Mouse (Mus musculus) intestine, embryonic 14.5 days (tissue): ENCODE measurements at regions not wholly inside any gene's neighbourhood (a gene's known extent, or its start where the extent isn't known, plus 50 kb on each side); places are given as distances from the start of the nearest gene placed in this dataset.

Source experiments
- ATAC-seq: fragments of 200-750 bp; cut with Nextera tagmentation; replicated peaks from 2 replicates; pipeline ENCODE4 v1.8.0; 2017; ENCODE audit warnings: low read depth, moderate number of reproducible peaks, moderate TSS enrichment, moderate library complexity; ENCODE audit not compliant: low FRiP score, low TSS enrichment
- DNase-seq: peaks from one replicate; pipeline ENCODE4 v3.0.0-alpha.2; 2018; ENCODE audit warnings: low spot score
- H3K27ac ChIP-seq: fragments of 300-500 bp; sonication (generic); 2 replicates; pipeline ENCODE4 v1.5.1; 2014; ENCODE audit warnings: low read depth, mild to moderate bottlenecking, control low read depth
- H3K27me3 ChIP-seq: fragments of 300-500 bp; sonication (generic); replicated peaks from 2 replicates; pipeline ENCODE4 v1.6.1; 2014; ENCODE audit warnings: low read length, control low read depth; ENCODE audit not compliant: control insufficient read depth, insufficient read depth
- H3K36me3 ChIP-seq: fragments of 300-500 bp; sonication (generic); 2 replicates; pipeline ENCODE4 v1.6.1; 2014; ENCODE audit warnings: low read length, control low read depth; ENCODE audit not compliant: control insufficient read depth, insufficient read depth
- H3K4me1 ChIP-seq: fragments of 300-500 bp; sonication (generic); replicated peaks from 2 replicates; pipeline ENCODE4 v1.6.1; 2014; ENCODE audit warnings: low read length, control low read depth, mixed read lengths; ENCODE audit not compliant: control insufficient read depth, insufficient read depth
- H3K4me2 ChIP-seq: fragments of 300-500 bp; sonication (generic); 2 replicates; pipeline ENCODE4 v1.6.1; 2014; ENCODE audit warnings: low read length
- H3K4me3 ChIP-seq: fragments of 300-500 bp; sonication (generic); 2 replicates; pipeline ENCODE4 v1.5.1; 2014; ENCODE audit warnings: low read depth, low read length, control low read depth, mixed read lengths
- H3K9ac ChIP-seq: fragments of 300-500 bp; sonication (generic); 2 replicates; pipeline ENCODE4 v1.6.1; 2014; ENCODE audit warnings: mild to moderate bottlenecking, low read length
- H3K9me3 ChIP-seq: fragments of 300-500 bp; sonication (generic); 2 replicates; pipeline ENCODE4 v1.6.1; 2016; ENCODE audit warnings: low read length, control low read depth; ENCODE audit not compliant: control insufficient read depth
- WGBS: fragments of 180-500 bp; shearing (Covaris S2); extraction: QIAGEN DNeasy Blood & Tissue Kit; methylation state at CpG from one replicate; pipeline ENCODE4 v1.1.7; 2014; 5-methylcytosine and 5-hydroxymethylcytosine counted together

- Histone ChIP-seq H3K27ac (no peak overlapping the region), H3K4me1 (no peaks in the 10 kb centered on the region), H3K9ac (no peak overlapping the region), H3K9me3 (no peaks in the 10 kb centered on the region), H3K27me3 (no peaks in the 10 kb centered on the region), H3K4me2 (no peak overlapping the region), H3K4me3 (no peak overlapping the region), H3K36me3 (no peaks in the 10 kb centered on the region)
- no peak for DNase-seq
- ATAC-seq = no peak
- 94% methylated on average over 2 of the region's 2 CpGs for WGBS
These were observed 291.1 kb upstream of the Map3k7 start for GRCm38 (mm10) chr4:31672842-31673171.

GRCm38 (mm10) chr4:31679007-31679590 lies 284.8 kb upstream of the Map3k7 start:
- Histone ChIP-seq H3K4me1 (no peaks in the 10 kb centered on the region), H3K27me3 (no peaks in the 10 kb centered on the region), H3K4me2 (no peak overlapping the region), H3K9ac (no peak overlapping the region), H3K27ac (no peak overlapping the region), H3K36me3 (no peaks in the 10 kb centered on the region), H3K4me3 (no peak overlapping the region), H3K9me3 (no peaks in the 10 kb centered on the region)
- no peak for DNase-seq
- 84% methylated on average over 13 of the region's 13 CpGs for WGBS
- no peak for ATAC-seq

- Histone ChIP-seq H3K4me1 (no peaks in the 10 kb centered on the region), H3K4me2 (no peak overlapping the region), H3K9me3 (no peaks in the 10 kb centered on the region), H3K4me3 (no peak overlapping the region), H3K9ac (no peak overlapping the region), H3K27me3 (no peaks in the 10 kb centered on the region), H3K27ac (no peak overlapping the region), H3K36me3 (no peaks in the 10 kb centered on the region)
- DNase-seq = no peak
- ATAC-seq = no peak
- 92% methylated on average over 2 of the region's 2 CpGs for WGBS
These were observed 282.9 kb upstream of the Map3k7 start for GRCm38 (mm10) chr4:31680958-31681357.

- Histone ChIP-seq H3K4me1 (no peaks in the 10 kb centered on the region), H3K27me3 (no peaks in the 10 kb centered on the region), H3K4me3 (no peak overlapping the region), H3K36me3 (no peaks in the 10 kb centered on the region), H3K4me2 (no peak overlapping the region), H3K27ac (no peak overlapping the region), H3K9ac (no peak overlapping the region), H3K9me3 (no peaks in the 10 kb centered on the region)
- ATAC-seq (no peak), DNase-seq (no peak)
- 89% methylated on average over 2 of the region's 2 CpGs for WGBS
These were observed 274.8 kb upstream of the Map3k7 start for GRCm38 (mm10) chr4:31689083-31689482.

- Histone ChIP-seq H3K4me1 (peaks cover 9% of the 10 kb centered on the region; the same call in 1 of the 2 replicates), H3K9ac (no peak overlapping the region), H3K27me3 (no peaks in the 10 kb centered on the region), H3K9me3 (no peaks in the 10 kb centered on the region), H3K27ac (peak overlapping the region; percentile 29; the same call in 1 of the 2 replicates), H3K4me2 (no peak overlapping the region), H3K4me3 (no peak overlapping the region), H3K36me3 (no peaks in the 10 kb centered on the region)
- peak; percentile 60; the same call in 1 of the 2 replicates for ATAC-seq
- WGBS = 36% methylated on average over 9 of the region's 9 CpGs
- DNase-seq = no peak
These were observed 266.0 kb upstream of the Map3k7 start for GRCm38 (mm10) chr4:31697769-31698505.

- Histone ChIP-seq H3K36me3 (no peaks in the 10 kb centered on the region), H3K27ac (0 out of 2 replicates have a peak overlapping the region, but pooled peaks have one; percentile 29), H3K9me3 (no peaks in the 10 kb centered on the region), H3K4me1 (peaks cover 9% of the 10 kb centered on the region; the same call in 1 of the 2 replicates), H3K9ac (no peak overlapping the region), H3K4me3 (no peak overlapping the region), H3K27me3 (no peaks in the 10 kb centered on the region), H3K4me2 (no peak overlapping the region)
- WGBS = 24% methylated on average over 4 of the region's 4 CpGs
- peak; percentile 47; the same call in 1 of the 2 replicates for ATAC-seq
- no peak for DNase-seq
These were observed 265.5 kb upstream of the Map3k7 start for GRCm38 (mm10) chr4:31698506-31698782.

- WGBS = 85% methylated on average over 5 of the region's 5 CpGs
- DNase-seq = no peak
- Histone ChIP-seq H3K4me3 (no peak overlapping the region), H3K27ac (no peak overlapping the region), H3K36me3 (no peaks in the 10 kb centered on the region), H3K27me3 (no peaks in the 10 kb centered on the region), H3K4me1 (peaks cover 9% of the 10 kb centered on the region; the same call in 1 of the 2 replicates), H3K9me3 (no peaks in the 10 kb centered on the region), H3K4me2 (no peak overlapping the region), H3K9ac (no peak overlapping the region)
- no peak for ATAC-seq
These were observed 264.6 kb upstream of the Map3k7 start for GRCm38 (mm10) chr4:31699296-31699695.

GRCm38 (mm10) chr4:31714054-31714651 lies 249.7 kb upstream of the Map3k7 start:
- no peaks in the 10 kb centered on the region for H3K27me3 ChIP-seq
- H3K4me2 ChIP-seq = no peak overlapping the region
- no peaks in the 10 kb centered on the region for H3K36me3 ChIP-seq
- no peak overlapping the region for H3K4me3 ChIP-seq
- no peaks in the 10 kb centered on the region for H3K9me3 ChIP-seq
- H3K27ac ChIP-seq = no peak overlapping the region
- 74% methylated on average over 2 of the region's 2 CpGs for WGBS
- DNase-seq (no peak), ATAC-seq (no peak)
- no peak overlapping the region for H3K9ac ChIP-seq
- H3K4me1 ChIP-seq = no peaks in the 10 kb centered on the region; the same call in 1 of the 2 replicates

- H3K36me3 ChIP-seq = no peaks in the 10 kb centered on the region
- H3K4me2 ChIP-seq = no peak overlapping the region
- no peaks in the 10 kb centered on the region for H3K27me3 ChIP-seq
- H3K27ac ChIP-seq = no peak overlapping the region
- 81% methylated on average over 7 of the region's 7 CpGs for WGBS
- no peak overlapping the region for H3K4me3 ChIP-seq
- no peaks in the 10 kb centered on the region for H3K9me3 ChIP-seq
- H3K4me1 ChIP-seq = no peaks in the 10 kb centered on the region
- no peak overlapping the region for H3K9ac ChIP-seq
- no peak for ATAC-seq
- no peak for DNase-seq
These were observed 240.4 kb upstream of the Map3k7 start for GRCm38 (mm10) chr4:31723501-31723900.
